Mouse (Mus musculus) megakaryocyte progenitor cell, adult 5-6 weeks (primary cell): ENCODE data around the gene Zfyve21. TPM values are rescaled to one million over a fixed set of nuclear protein-coding genes. Genes with fewer than 3 reads are reported as not detected.

Experiments
- total RNA-seq, 2 experiments: library from RNA; stranded (forward) in 1 of 2; stranded (reverse) in 1 of 2; fragments of 157-497, 149-512 nt in 1 of 2; fragments of 200-1000 nt in 1 of 2; gene quantifications; 2 replicates each; pipeline versions ENCODE4 v1.2.3 to v1.2.4; 2015 to 2017

Gene Zfyve21
- total RNA-seq, 2 experiments from 2014 or later, result 7.5 TPM

Other genes with a start within 250 kb of the Zfyve21 start
- gene Mark3, start 239.6 kb upstream of the Zfyve21 start, total RNA-seq (2015), result 60.2 and 88.1 TPM in 2 replicates
- 63.5 and 73.1 TPM in 2 replicates for gene Mark3, start 239.6 kb upstream of the Zfyve21 start, total RNA-seq (2017)
- gene Ckb, start 141.8 kb upstream of the Zfyve21 start, total RNA-seq (2015), result 0.85 and 1.8 TPM in 2 replicates
- gene Ckb, start 141.8 kb upstream of the Zfyve21 start, total RNA-seq (2017), result 2.0 and 4.1 TPM in 2 replicates
- gene Trmt61a, start 136.1 kb upstream of the Zfyve21 start, total RNA-seq (2015), result 8.6 and 8.8 TPM in 2 replicates
- 8.0 and 11.2 TPM in 2 replicates for gene Trmt61a, start 136.1 kb upstream of the Zfyve21 start, total RNA-seq (2017)
- gene Bag5, start 100.9 kb upstream of the Zfyve21 start, total RNA-seq (2015), result 23.6 and 25.8 TPM in 2 replicates
- 29.2 and 46.3 TPM in 2 replicates for gene Bag5, start 100.9 kb upstream of the Zfyve21 start, total RNA-seq (2017)
- gene Apopt1, start 100.9 kb upstream of the Zfyve21 start, total RNA-seq (2015), result 67.5 and 72.1 TPM in 2 replicates
- 54.7 and 55.7 TPM in 2 replicates for gene Apopt1, start 100.9 kb upstream of the Zfyve21 start, total RNA-seq (2017)
- 20.8 and 24.1 TPM in 2 replicates for gene Klc1, start 55.3 kb upstream of the Zfyve21 start, total RNA-seq (2015)
- gene Klc1, start 55.3 kb upstream of the Zfyve21 start, total RNA-seq (2017), result 37.9 and 76.1 TPM in 2 replicates
- 8.8 and 14.8 TPM in 2 replicates for gene Xrcc3, start 297 bp upstream of the Zfyve21 start, total RNA-seq (2015)
- 8.2 and 15.1 TPM in 2 replicates for gene Xrcc3, start 297 bp upstream of the Zfyve21 start, total RNA-seq (2017)
- gene Ppp1r13b, start 93.9 kb downstream of the Zfyve21 start, total RNA-seq (2015), result 5.4 and 9.3 TPM in 2 replicates
- gene Ppp1r13b, start 93.9 kb downstream of the Zfyve21 start, total RNA-seq (2017), result 3.7 and 7.5 TPM in 2 replicates
- 491 and 507 TPM in 2 replicates for gene Atp5mpl, start 152.8 kb downstream of the Zfyve21 start, total RNA-seq (2015)
- gene Atp5mpl, start 152.8 kb downstream of the Zfyve21 start, total RNA-seq (2017), result 601 and 839 TPM in 2 replicates
- not detected in 2 replicates for gene Tdrd9, start 157.4 kb downstream of the Zfyve21 start, total RNA-seq (2015)
- gene Tdrd9, start 157.4 kb downstream of the Zfyve21 start, total RNA-seq (2017), result not detected in 2 replicates
- not detected in 2 replicates for gene Rd3l, start 167.1 kb downstream of the Zfyve21 start, total RNA-seq (2015)
- gene Rd3l, start 167.1 kb downstream of the Zfyve21 start, total RNA-seq (2017), result not detected in 2 replicates